Mouse (Mus musculus): Measurements from ENCODE around the gene Rdh14. TPM values are rescaled to one million over a fixed set of nuclear protein-coding genes. Genes with fewer than 3 reads are reported as not detected.

Gene Rdh14
- polyA plus RNA-seq (2016; fragmentation: Nextera tagmentation; extraction: Ambion mirVana): 28.8 and 31.4 TPM in 2 replicates

DNA sequence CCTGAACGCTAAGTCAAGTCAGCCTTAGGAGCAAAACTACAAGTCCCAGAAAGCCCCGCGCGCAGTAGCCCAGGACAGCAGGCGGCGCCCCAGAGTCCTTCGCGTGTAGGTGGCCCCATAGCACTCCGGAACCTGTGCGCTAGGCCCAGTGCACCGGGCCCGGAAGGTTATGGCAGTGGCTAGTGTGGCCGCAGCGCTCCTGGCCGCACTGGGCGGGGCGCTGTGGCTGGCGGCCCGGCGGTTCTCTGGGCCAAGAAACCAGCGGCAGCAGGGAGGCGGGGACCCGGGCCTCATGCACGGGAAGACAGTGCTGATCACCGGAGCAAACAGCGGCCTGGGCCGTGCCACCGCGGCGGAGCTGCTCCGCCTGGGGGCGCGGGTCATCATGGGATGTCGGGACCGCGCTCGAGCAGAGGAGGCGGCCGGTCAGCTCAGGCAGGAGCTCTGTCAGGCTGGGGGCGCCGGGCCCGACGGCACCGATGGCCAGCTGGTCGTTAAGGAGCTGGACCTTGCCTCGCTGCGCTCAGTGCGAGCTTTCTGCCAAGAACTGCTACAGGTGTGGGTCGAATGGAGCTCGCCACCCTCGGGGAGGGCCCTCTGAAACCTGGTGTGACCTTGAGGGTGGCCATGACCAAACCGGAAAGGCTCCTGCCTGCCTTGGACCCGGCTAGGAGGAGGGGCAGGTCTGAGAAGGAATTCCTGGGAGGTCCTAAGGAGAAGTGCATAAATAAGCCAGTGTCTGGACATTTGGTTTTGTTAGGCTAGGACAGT, at the start of gene Rdh14:
TSS of gene Rdh14 (plus strand) at position 102 of the 771 bp plus-strand sequence.
- no peaks in the 10 kb centered on the region for H3K36me3 ChIP-seq
- H3K9me3 ChIP-seq: no peaks in the 10 kb centered on the region
- peaks cover 8% of the 10 kb centered on the region for H3K4me1 ChIP-seq
- peak within 1 kb of the TSS; percentile 87 for H3K9ac ChIP-seq (replicated peaks)
- H3K4me2 ChIP-seq (replicated peaks): peak within 1 kb of the TSS; percentile 70
- peak; percentile 99 for ATAC-seq (ENCODE audit: low FRiP score, low read depth)
- H3K4me3 ChIP-seq: peak within 1 kb of the TSS; percentile 66
- H3K27me3 ChIP-seq: no peaks in the 10 kb centered on the region
- whole genome bisulfite sequencing: under 1% methylated on average over 53 of the region's 53 CpGs
- H3K27ac ChIP-seq (replicated peaks): peak within 1 kb of the TSS; percentile 90

GRCm38 (mm10) chr12:10350706-10351105, 39.9 kb upstream of the Rdh14 start:
- no peaks in the 10 kb centered on the region for H3K36me3 ChIP-seq
- no peak overlapping the region for H3K9ac ChIP-seq (replicated peaks)
- H3K4me2 ChIP-seq (replicated peaks): no peak overlapping the region
- H3K4me3 ChIP-seq: no peak overlapping the region
- no peaks in the 10 kb centered on the region for H3K9me3 ChIP-seq
- H3K27me3 ChIP-seq: no peaks in the 10 kb centered on the region
- no peak overlapping the region for H3K27ac ChIP-seq (replicated peaks)
- WGBS: 36% methylated on average over 3 of the region's 3 CpGs
- H3K4me1 ChIP-seq: no peaks in the 10 kb centered on the region
- ATAC-seq (ENCODE audit: low FRiP score, low read depth): no peak

GRCm38 (mm10) chr12:10357756-10358155, 32.8 kb upstream of the Rdh14 start:
- H3K27ac ChIP-seq (replicated peaks): no peak overlapping the region
- H3K27me3 ChIP-seq: no peaks in the 10 kb centered on the region
- ATAC-seq (ENCODE audit: low FRiP score, low read depth): no peak
- no peak overlapping the region for H3K4me3 ChIP-seq
- no peaks in the 10 kb centered on the region for H3K9me3 ChIP-seq
- no peak overlapping the region for H3K9ac ChIP-seq (replicated peaks)
- H3K36me3 ChIP-seq: no peaks in the 10 kb centered on the region
- 71% methylated on average over 6 of the region's 6 CpGs for WGBS
- H3K4me2 ChIP-seq (replicated peaks): no peak overlapping the region
- H3K4me1 ChIP-seq: no peaks in the 10 kb centered on the region

GRCm38 (mm10) chr12:10369673-10370072, 20.9 kb upstream of the Rdh14 start, which contains the start of gene Nt5c1b:
TSS of gene Nt5c1b (plus strand) at chr12:10369973.
- Histone ChIP-seq H3K36me3 (no peaks in the 10 kb centered on the region), H3K9me3 (no peaks in the 10 kb centered on the region), H3K9ac (replicated peaks) (no peak within 1 kb of the TSS), H3K4me2 (replicated peaks) (no peak within 1 kb of the TSS), H3K27ac (replicated peaks) (no peak within 1 kb of the TSS), H3K27me3 (no peaks in the 10 kb centered on the region), H3K4me3 (no peak within 1 kb of the TSS), H3K4me1 (no peaks in the 10 kb centered on the region)
- no peak for ATAC-seq (ENCODE audit: low FRiP score, low read depth)
- 85% methylated on average over 3 of the region's 3 CpGs for WGBS

DNA sequence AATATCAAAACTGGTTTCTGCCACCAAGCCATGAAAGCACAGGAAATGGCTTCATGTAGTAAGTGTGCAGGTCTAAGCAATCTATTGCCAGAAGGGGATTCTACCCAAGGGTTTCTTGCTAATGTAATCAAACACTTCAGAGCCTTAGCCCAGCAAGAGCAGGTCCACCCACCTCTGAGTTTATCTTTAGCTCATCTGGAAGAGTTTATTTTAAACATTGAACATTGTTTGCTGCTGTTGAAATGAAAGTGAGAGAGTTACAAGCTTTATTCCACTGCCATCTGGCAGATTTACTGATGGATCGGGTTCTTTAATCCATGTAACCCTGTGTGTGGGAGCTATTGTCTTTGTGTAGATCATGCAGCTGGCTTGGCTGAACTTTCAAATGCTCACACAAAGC, 10.2 kb downstream of the Rdh14 start:
- ATAC-seq (ENCODE audit: low FRiP score, low read depth): no peak
- H3K9ac ChIP-seq (replicated peaks): no peak overlapping the region
- 73% methylated on average over 1 of the region's 1 CpGs for WGBS
- H3K4me1 ChIP-seq: no peaks in the 10 kb centered on the region
- H3K9me3 ChIP-seq: no peaks in the 10 kb centered on the region
- no peaks in the 10 kb centered on the region for H3K36me3 ChIP-seq
- H3K27ac ChIP-seq (replicated peaks): no peak overlapping the region
- no peaks in the 10 kb centered on the region for H3K27me3 ChIP-seq
- no peak overlapping the region for H3K4me3 ChIP-seq
- no peak overlapping the region for H3K4me2 ChIP-seq (replicated peaks)

- no peak overlapping the region for H3K4me3 ChIP-seq
- H3K27me3 ChIP-seq: no peaks in the 10 kb centered on the region
- no peak for ATAC-seq (ENCODE audit: low FRiP score, low read depth)
- WGBS: 90% methylated on average over 9 of the region's 9 CpGs
- no peak overlapping the region for H3K4me2 ChIP-seq (replicated peaks)
- H3K27ac ChIP-seq (replicated peaks): no peak overlapping the region
- no peaks in the 10 kb centered on the region for H3K4me1 ChIP-seq
- H3K9ac ChIP-seq (replicated peaks): no peak overlapping the region
- no peaks in the 10 kb centered on the region for H3K9me3 ChIP-seq
- H3K36me3 ChIP-seq: no peaks in the 10 kb centered on the region
Measured at GRCm38 (mm10) chr12:10402421-10403115, 12.0 kb downstream of the Rdh14 start.

- H3K27ac ChIP-seq (replicated peaks): no peak overlapping the region
- WGBS: 95% methylated on average over 3 of the region's 3 CpGs
- no peaks in the 10 kb centered on the region for H3K9me3 ChIP-seq
- H3K27me3 ChIP-seq: no peaks in the 10 kb centered on the region
- H3K4me3 ChIP-seq: no peak overlapping the region
- no peaks in the 10 kb centered on the region for H3K4me1 ChIP-seq
- H3K4me2 ChIP-seq (replicated peaks): no peak overlapping the region
- H3K9ac ChIP-seq (replicated peaks): no peak overlapping the region
- no peaks in the 10 kb centered on the region for H3K36me3 ChIP-seq
- ATAC-seq (ENCODE audit: low FRiP score, low read depth): no peak
Measured at GRCm38 (mm10) chr12:10410511-10411179, 20.1 kb downstream of the Rdh14 start.

DNA sequence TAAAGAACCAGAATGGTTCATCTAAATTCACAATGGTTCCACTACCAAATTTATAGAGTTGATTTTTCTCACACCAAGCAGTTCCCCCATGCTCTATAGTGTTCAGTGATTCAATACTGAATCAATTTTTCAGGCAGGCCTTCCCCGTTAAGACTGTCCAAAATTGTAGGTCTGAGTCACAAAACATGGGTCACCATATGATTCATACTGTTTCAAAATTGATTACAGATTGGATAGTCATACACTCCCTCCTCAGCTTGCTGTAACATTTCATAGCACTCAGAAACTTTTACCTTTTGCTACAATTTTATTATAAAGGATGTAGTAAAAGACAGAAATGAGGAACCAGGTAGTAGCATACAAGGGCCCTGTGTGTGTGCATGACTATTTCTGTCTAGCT, 20.9 kb downstream of the Rdh14 start:
- Histone ChIP-seq H3K27me3 (no peaks in the 10 kb centered on the region), H3K9ac (replicated peaks) (no peak overlapping the region), H3K4me1 (no peaks in the 10 kb centered on the region), H3K27ac (replicated peaks) (no peak overlapping the region), H3K36me3 (no peaks in the 10 kb centered on the region), H3K9me3 (no peaks in the 10 kb centered on the region), H3K4me3 (no peak overlapping the region), H3K4me2 (replicated peaks) (no peak overlapping the region)
- 88% methylated on average over 1 of the region's 1 CpGs for WGBS
- no peak for ATAC-seq (ENCODE audit: low FRiP score, low read depth)

DNA sequence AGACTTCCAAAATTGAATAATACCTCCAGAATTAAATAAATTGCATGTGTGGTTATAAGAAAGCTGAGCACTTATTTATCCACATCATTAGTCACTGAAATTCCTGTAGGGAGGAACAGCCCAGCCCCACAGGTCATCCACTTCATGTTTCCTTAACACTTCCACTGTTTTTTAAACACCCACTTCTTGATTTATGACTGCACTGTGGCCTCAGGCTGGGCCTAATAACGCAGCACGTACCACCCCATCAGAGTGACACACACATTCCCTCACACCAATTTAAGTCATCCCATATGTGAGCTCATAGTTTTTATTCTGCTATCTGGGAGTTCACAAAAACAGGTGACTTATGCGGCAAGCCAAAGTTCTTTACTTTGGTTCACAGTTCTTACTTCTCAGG, 31.8 kb downstream of the Rdh14 start:
- H3K4me2 ChIP-seq (replicated peaks): no peak overlapping the region
- H3K36me3 ChIP-seq: no peaks in the 10 kb centered on the region
- no peaks in the 10 kb centered on the region for H3K27me3 ChIP-seq
- no peak overlapping the region for H3K27ac ChIP-seq (replicated peaks)
- ATAC-seq (ENCODE audit: low FRiP score, low read depth): no peak
- WGBS: 84% methylated on average over 3 of the region's 3 CpGs
- H3K4me1 ChIP-seq: no peaks in the 10 kb centered on the region
- no peak overlapping the region for H3K4me3 ChIP-seq
- no peaks in the 10 kb centered on the region for H3K9me3 ChIP-seq
- H3K9ac ChIP-seq (replicated peaks): no peak overlapping the region

DNA sequence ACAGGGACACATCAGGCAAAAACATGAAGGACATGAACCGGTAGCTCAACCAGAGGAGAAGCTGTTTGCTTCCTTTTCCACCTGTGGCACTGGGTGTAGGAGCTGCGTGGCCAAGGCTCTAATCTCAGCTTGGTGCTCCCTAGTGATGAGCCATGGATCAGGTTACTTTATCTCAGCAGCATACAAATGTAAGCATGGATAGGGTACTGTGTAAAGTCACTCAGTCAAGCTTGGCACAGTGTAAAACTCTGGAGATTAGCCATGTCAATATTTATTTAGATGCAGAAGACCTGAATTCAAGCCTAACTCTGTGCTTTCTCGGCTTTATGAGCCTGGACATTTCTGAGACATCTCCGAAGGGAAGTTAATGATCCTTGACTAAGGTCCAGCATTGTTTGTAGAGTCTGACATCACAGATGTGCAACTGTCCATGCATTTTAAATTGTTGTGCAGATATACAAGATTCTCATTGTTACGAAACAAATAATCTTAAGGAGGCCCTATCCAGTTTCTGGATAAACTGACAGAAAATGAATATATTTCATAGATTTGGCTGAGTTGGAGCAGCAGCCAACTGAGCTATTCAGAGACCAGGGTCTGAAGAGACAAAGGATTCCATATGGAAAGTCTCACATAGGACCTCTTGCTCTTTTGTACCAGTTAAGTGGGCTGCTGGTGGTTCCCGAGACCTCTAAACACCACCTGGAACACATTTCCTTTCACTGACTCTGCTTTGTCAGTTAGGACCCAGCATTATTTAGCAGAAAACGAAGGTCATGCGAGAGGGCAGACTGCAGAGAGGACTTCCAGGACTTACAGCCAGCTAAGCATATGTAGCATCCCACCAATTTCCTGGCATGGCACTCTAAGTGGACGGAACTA, 35.7 kb downstream of the Rdh14 start:
- no peak overlapping the region for H3K4me3 ChIP-seq
- no peak overlapping the region for H3K9ac ChIP-seq (replicated peaks)
- no peak for ATAC-seq (ENCODE audit: low FRiP score, low read depth)
- no peaks in the 10 kb centered on the region for H3K27me3 ChIP-seq
- H3K4me2 ChIP-seq (replicated peaks): no peak overlapping the region
- no peaks in the 10 kb centered on the region for H3K9me3 ChIP-seq
- no peak overlapping the region for H3K27ac ChIP-seq (replicated peaks)
- no peaks in the 10 kb centered on the region for H3K36me3 ChIP-seq
- H3K4me1 ChIP-seq: no peaks in the 10 kb centered on the region
- 70% methylated on average over 9 of the region's 9 CpGs for WGBS

DNA sequence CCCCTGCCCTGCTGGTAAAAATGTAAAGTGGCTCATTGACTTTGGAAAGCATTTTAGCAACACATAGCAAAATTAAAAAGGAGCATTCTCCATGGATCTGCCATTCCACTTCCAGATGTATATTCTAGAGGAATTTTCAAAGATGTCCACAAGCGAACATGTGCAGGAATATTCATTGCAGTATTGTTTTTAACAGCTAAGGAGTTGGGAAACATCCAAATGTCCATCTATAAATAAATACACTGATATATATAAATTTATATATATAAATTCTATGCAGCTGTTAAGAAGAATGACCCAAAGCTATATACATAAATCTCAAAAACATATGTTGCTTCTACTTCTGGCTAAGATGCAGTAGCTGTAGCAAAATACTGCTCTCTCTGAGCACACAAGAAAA, 40.4 kb downstream of the Rdh14 start:
- Histone ChIP-seq H3K4me2 (replicated peaks) (no peak overlapping the region), H3K4me1 (no peaks in the 10 kb centered on the region), H3K9ac (replicated peaks) (no peak overlapping the region), H3K9me3 (no peaks in the 10 kb centered on the region), H3K36me3 (no peaks in the 10 kb centered on the region), H3K27me3 (no peaks in the 10 kb centered on the region), H3K27ac (replicated peaks) (no peak overlapping the region), H3K4me3 (no peak overlapping the region)
- ATAC-seq (ENCODE audit: low FRiP score, low read depth): no peak
- 84% methylated on average over 1 of the region's 1 CpGs for WGBS

Measured in midbrain, embryonic 12.5 days (tissue).